Mouse (Mus musculus): ENCODE measurements around the gene Cxcl2.

GRCm38 (mm10) chr5:90876045-90876444, 27.6 kb upstream of the Cxcl2 start:
- TF ChIP-seq CTCF (IDR thresholded peaks at IDR 0.05; ENCODE audit: borderline replicate concordance, extremely low read depth, insufficient read depth, insufficient read length) (no peak), POLR2A (IDR thresholded peaks at IDR 0.05; ENCODE audit: borderline replicate concordance, extremely low read depth, insufficient read depth, insufficient read length, poor library complexity, severe bottlenecking) (no peak)
